Mouse (Mus musculus) heart, embryonic 13.5 days (tissue): ENCODE results near the gene Larp4b. TPM values are rescaled to one million over a fixed set of nuclear protein-coding genes. Genes with fewer than 3 reads are reported as not detected.

Experiments used
- ATAC-seq: fragments of 200-750 bp; cut with Nextera tagmentation; 2 replicates; pipeline ENCODE4 v1.8.0; 2017; ENCODE audit warnings: moderate TSS enrichment; ENCODE audit not compliant: insufficient number of reproducible peaks, low FRiP score, low TSS enrichment; ENCODE audit errors: extremely low read depth
- H3K27ac ChIP-seq: fragments of 300-500 bp; sonication (generic); replicated peaks from 2 replicates; pipeline ENCODE4 v1.5.1; 2015; ENCODE audit warnings: moderate library complexity, mild to moderate bottlenecking, inconsistent platforms
- H3K27me3 ChIP-seq: fragments of 300-500 bp; sonication (generic); replicated peaks from 2 replicates; pipeline ENCODE4 v1.6.1; 2015; ENCODE audit warnings: mild to moderate bottlenecking, inconsistent platforms
- H3K36me3 ChIP-seq: fragments of 300-500 bp; sonication (generic); 2 replicates; pipeline ENCODE4 v1.6.1; 2015; ENCODE audit warnings: mild to moderate bottlenecking, inconsistent platforms
- H3K4me1 ChIP-seq: fragments of 300-500 bp; sonication (generic); 2 replicates; pipeline ENCODE4 v1.6.1; 2015; ENCODE audit warnings: inconsistent platforms
- H3K4me2 ChIP-seq: fragments of 300-500 bp; sonication (generic); 2 replicates; pipeline ENCODE4 v1.6.1; 2015; ENCODE audit warnings: inconsistent platforms, mild to moderate bottlenecking, moderate library complexity
- H3K4me3 ChIP-seq: fragments of 300-500 bp; sonication (generic); 2 replicates; pipeline ENCODE4 v1.5.1; 2015; ENCODE audit warnings: moderate library complexity, mild to moderate bottlenecking, inconsistent platforms
- H3K9ac ChIP-seq: fragments of 300-500 bp; sonication (generic); 2 replicates; pipeline ENCODE4 v1.6.1; 2015; ENCODE audit warnings: inconsistent platforms, mild to moderate bottlenecking, moderate library complexity
- H3K9me3 ChIP-seq: fragments of 300-500 bp; sonication (generic); 2 replicates; pipeline ENCODE4 v1.6.1; 2016; ENCODE audit warnings: inconsistent platforms
- WGBS: fragments of 180-500 bp; shearing (Covaris S2); methylation state at CpG from one replicate; pipeline ENCODE4 v1.1.7; 2015; ENCODE audit warnings: mixed read lengths; 5-methylcytosine and 5-hydroxymethylcytosine counted together
- polyA plus RNA-seq: library from polyadenylated mRNA; unstranded; fragments of >200 nt; fragmentation: Nextera tagmentation; extraction: Ambion mirVana; gene quantifications from 2 replicates; pipeline ENCODE4 v1.2.1, GENCODE M21; 2015

Larp4b gene
- polyA plus RNA-seq, 1 experiment from 2014 or later, result 23.3 TPM

- WGBS, result 74% methylated on average over 4 of the region's 4 CpGs
- ATAC-seq, result no peak
Observed at GRCm38 (mm10) chr13:9194656-9195055, 101.0 kb downstream of the Larp4b start.

GRCm38 (mm10) chr13:9195565-9195964 is 101.9 kb downstream of the Larp4b start:
- ATAC-seq, result no peak
- Histone ChIP-seq H3K4me1 (peaks cover 18% of the 10 kb centered on the region), H3K27ac (no peak overlapping the region), H3K9ac (no peak overlapping the region), H3K4me3 (no peak overlapping the region), H3K27me3 (no peaks in the 10 kb centered on the region), H3K36me3 (no peaks in the 10 kb centered on the region), H3K9me3 (no peaks in the 10 kb centered on the region), H3K4me2 (no peak overlapping the region)
- 57% methylated on average over 4 of the region's 4 CpGs for WGBS

More at GRCm38 (mm10) chr13:9194656-9195055, 101.0 kb downstream of the Larp4b start:
- Histone ChIP-seq H3K27me3 (no peaks in the 10 kb centered on the region), H3K27ac (no peak overlapping the region), H3K9me3 (no peaks in the 10 kb centered on the region), H3K36me3 (no peaks in the 10 kb centered on the region), H3K4me3 (no peak overlapping the region), H3K4me1 (peaks cover 18% of the 10 kb centered on the region), H3K9ac (no peak overlapping the region), H3K4me2 (no peak overlapping the region)

GRCm38 (mm10) chr13:9198106-9198505 is 104.4 kb downstream of the Larp4b start:
- no peaks in the 10 kb centered on the region for H3K27me3 ChIP-seq
- peaks cover 9% of the 10 kb centered on the region for H3K4me1 ChIP-seq
- no peaks in the 10 kb centered on the region for H3K36me3 ChIP-seq
- no peak overlapping the region for H3K27ac ChIP-seq
- H3K9me3 ChIP-seq, result no peaks in the 10 kb centered on the region
- H3K9ac ChIP-seq, result no peak overlapping the region
- 69% methylated on average over 3 of the region's 3 CpGs for WGBS
- no peak overlapping the region for H3K4me2 ChIP-seq
- ATAC-seq, result no peak
- H3K4me3 ChIP-seq, result no peak overlapping the region

- peak; percentile 46; the same call in 1 of the 2 replicates for ATAC-seq
- no peak overlapping the region for H3K27ac ChIP-seq
- WGBS, result 31% methylated on average over 19 of the region's 19 CpGs
- peak overlapping the region; percentile 65 for H3K4me2 ChIP-seq
- no peaks in the 10 kb centered on the region for H3K9me3 ChIP-seq
- H3K9ac ChIP-seq, result peak overlapping the region; percentile 40; the same call in 1 of the 2 replicates
- H3K4me1 ChIP-seq, result peaks cover 9% of the 10 kb centered on the region
- H3K4me3 ChIP-seq, result peak overlapping the region; percentile 34
- no peaks in the 10 kb centered on the region for H3K27me3 ChIP-seq
- H3K36me3 ChIP-seq, result no peaks in the 10 kb centered on the region
Observed at GRCm38 (mm10) chr13:9198728-9199464, 105.2 kb downstream of the Larp4b start.

GRCm38 (mm10) chr13:9199465-9199844 is 105.8 kb downstream of the Larp4b start:
- Histone ChIP-seq H3K27ac (no peak overlapping the region), H3K4me2 (peak overlapping the region; percentile 65), H3K4me1 (peaks cover 9% of the 10 kb centered on the region), H3K9ac (0 out of 2 replicates have a peak overlapping the region, but pooled peaks have one; percentile 40), H3K4me3 (peak overlapping the region; percentile 34), H3K27me3 (no peaks in the 10 kb centered on the region), H3K9me3 (no peaks in the 10 kb centered on the region), H3K36me3 (no peaks in the 10 kb centered on the region)
- WGBS, result 30% methylated on average over 2 of the region's 2 CpGs
- no peak for ATAC-seq

GRCm38 (mm10) chr13:9222761-9223405 is 129.2 kb downstream of the Larp4b start:
- Histone ChIP-seq H3K4me2 (peak overlapping the region; percentile 51), H3K36me3 (no peaks in the 10 kb centered on the region), H3K27me3 (no peaks in the 10 kb centered on the region), H3K9ac (no peak overlapping the region), H3K9me3 (no peaks in the 10 kb centered on the region), H3K4me3 (peak overlapping the region; percentile 28; the same call in 1 of the 2 replicates), H3K27ac (no peak overlapping the region), H3K4me1 (no peaks in the 10 kb centered on the region)
- 70% methylated on average over 9 of the region's 9 CpGs for WGBS
- no peak for ATAC-seq

Other genes starting within 250 kb of the Larp4b start
- gene Wdr37, start 222.0 kb upstream of the Larp4b start, polyA plus RNA-seq, result 15.4 and 15.6 TPM in 2 replicates
- gene Idi1, start 208.4 kb upstream of the Larp4b start, polyA plus RNA-seq, result 44.6 and 48.7 TPM in 2 replicates
- gene Gm9745, start 145.7 kb upstream of the Larp4b start, polyA plus RNA-seq, result not detected in 2 replicates
- gene Idi2, start 141.0 kb upstream of the Larp4b start, polyA plus RNA-seq, result not detected in 2 replicates
- gene Gtpbp4, start 97.8 kb upstream of the Larp4b start, polyA plus RNA-seq, result 48.4 and 57.7 TPM in 2 replicates
- 4.2 TPM in 2 replicates for gene Dip2c, start 182.6 kb downstream of the Larp4b start, polyA plus RNA-seq